Mouse (Mus musculus) embryo, embryonic 11 days (tissue): Measurements from ENCODE around the gene Lyrm7.
A peak's percentile ranks its signal among the peaks of the same experiment; 100 is the strongest.

Source experiments
- DNase-seq: peaks from one replicate; pipeline ENCODE4 v3.0.0-alpha.2; 2015

Lyrm7 gene

DNA sequence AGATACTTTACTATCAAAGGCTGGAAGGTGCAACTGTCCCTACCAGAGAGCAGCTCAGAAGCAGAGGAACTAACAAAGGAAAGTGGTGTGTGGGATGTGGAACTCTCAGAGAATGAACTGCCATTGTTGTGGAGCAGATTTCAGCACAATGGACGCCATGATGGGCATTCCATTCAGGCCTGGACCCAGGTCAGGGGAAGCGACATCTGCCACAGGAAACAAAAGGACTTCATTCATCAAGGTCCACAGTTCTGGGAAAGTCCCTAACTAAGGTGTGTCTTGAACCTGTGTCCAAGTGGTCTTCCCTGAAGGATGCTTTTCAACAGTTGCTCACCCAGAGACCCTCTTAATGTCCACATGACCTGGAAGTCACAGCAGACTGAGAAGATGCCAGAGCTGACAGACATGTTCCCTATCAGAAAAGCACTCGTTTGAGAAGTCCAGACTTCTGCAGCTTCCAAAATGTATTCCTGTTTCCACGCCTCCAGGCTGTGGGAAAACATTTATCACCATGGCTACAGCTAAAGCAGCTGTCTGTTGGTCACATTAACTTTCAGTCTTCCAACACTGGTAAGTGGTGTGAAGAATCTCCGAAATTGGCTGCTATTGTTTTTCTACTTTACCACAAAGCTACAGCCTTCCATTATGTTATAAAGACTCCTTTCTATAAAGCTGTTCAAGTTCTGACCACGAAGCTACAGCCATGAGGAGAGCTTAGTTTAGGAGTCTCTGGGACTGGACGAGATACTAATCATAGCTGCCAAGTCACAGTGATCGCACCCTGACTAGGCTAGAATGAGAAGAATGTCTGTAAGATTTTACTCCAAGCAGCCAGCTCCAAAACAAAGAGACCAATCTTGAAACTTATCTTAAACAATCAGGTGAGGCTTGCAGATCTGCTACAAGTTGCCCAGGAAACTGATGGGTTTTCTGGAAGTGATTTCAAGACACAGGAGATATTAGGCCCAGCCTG is 15.0 kb downstream of the Lyrm7 start:
- DNase-seq: peak; percentile 44

DNA sequence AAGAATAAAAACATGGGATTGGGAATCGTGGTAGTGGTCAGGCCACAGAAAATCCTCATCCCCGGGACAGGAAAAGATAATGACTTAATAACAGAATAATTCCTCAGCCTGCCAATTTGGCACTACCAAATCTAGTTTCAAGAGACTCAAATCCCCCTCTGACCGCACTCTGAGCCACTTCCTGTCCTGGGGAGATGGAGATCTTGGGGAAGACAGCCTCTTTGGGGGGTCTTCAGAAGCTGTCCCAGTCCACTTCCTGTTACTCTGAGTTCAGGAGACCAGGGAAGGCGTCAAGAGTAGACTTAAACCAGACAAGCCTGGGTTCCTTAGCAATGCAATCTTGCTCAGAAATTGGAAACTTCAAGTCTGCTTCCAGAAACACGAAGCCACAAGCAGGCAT is 15.8 kb downstream of the Lyrm7 start:
- DNase-seq: no peak

DNA sequence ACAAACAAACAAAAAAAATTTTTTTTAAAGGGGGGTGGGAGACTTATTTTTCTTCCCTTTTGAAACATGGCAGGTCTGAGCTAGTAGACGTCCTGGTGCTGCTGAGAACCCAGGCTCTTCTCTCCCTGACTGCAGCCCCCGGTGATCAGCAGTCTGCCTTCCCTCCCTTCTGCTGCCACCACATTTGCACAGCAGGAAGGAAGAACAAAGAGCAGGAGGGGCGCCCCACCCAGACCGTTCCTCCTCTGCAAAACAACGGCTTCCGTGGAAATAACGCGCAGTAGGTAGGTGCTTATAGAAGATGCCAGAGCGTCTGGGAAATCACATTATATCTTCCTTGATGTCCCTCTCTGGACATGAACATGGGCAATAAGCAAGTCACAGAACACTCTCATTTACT is 16.3 kb downstream of the Lyrm7 start:
- DNase-seq: no peak

DNA sequence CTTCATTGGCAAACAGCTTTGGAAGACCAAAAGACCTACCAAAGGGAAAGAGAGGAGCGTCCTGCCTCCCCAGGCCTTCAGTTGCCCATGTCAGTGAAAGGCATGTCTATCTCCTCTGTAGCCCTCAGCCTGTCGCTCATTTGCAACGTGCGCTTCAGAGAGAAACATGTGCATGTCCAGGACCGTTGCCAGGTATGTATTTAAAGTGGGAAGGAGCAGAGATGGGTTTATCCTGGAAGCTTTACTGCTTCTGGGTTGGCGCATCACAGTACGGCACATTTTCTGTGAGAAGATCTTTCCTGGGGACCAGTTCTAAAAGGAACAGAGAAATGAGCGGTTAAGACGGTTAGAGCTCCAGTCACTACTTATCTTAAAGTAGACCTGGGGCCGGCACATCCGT is 19.8 kb downstream of the Lyrm7 start:
- DNase-seq: no peak

DNA sequence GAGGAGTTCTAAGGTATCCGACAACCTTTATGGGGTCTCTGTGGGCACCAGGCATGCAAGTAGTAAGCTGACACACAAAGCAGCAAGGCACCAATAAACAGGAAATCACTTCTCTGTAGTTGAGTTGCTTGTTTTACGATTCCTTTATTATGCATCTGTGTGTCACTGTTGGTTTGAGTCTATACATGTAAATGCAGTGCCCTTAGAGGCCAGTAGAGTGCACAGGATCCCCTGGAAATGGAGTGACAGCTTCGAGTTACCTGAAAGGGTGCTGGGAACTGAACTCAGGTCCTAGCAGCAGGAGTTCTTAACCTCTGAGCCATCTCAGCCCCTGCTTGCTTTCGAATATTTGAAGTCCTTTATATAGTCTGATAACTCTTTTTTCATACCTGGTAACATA is 21.0 kb downstream of the Lyrm7 start:
- no peak for DNase-seq

DNA sequence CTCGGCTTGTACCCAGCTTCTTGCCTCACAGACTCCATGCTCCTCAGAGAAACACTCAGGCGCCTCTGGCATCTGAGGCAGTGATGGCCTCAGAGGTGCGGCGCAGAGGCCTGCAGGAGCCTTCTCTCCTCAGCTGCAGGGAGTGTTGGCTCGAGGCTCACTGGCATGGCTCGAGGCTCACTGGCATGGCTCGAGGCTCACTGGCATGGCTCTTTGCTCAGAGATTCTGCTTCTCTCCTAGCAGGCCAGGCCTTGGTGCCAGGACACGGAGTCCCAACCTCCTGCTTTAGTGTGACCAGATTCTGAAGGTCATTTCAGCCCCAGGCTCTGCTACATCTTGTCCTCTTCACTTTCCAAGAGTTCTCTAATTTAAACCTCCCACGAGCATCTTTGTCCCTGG is 24.6 kb downstream of the Lyrm7 start:
- no peak for DNase-seq

DNA sequence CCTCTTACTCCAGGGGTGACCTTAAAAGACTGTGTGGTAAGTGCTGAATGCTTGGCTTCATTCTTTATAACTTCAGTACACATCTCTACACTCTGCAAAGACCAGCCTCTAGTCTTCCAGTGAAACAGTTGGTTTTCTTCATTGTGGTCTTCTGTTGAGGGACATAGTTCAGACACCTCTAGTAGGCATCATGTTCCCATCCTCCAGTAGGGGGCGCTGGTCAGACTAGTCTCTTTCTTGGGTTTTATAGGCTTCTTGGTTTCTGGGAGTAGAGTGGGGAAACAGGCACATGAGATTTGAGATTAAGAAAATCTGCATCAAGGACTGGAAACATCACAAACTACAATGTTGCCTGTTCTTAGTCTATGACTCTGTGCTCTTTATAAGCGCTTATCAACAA is 26.1 kb downstream of the Lyrm7 start:
- DNase-seq: no peak

DNA sequence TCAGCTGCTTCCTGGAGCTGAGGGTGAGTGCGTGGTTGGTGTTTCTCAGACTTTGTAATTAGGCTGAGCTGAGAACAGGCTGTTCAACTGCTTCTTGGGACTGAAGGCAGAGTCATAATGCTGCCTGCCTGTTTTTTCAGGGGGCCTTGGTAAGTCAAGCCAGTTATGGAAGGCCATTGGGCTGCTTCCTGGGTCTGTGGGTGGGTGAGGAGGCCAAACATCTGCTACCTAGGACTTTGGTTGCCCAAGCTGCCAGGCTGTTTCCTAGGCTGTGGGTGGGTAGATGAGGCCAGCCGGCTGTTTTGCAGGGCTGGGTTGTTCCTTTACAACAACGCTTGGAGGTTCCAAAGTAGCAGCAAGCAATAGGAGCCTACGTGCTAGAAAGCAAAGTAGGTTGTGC is 26.9 kb downstream of the Lyrm7 start:
- DNase-seq: no peak

DNA sequence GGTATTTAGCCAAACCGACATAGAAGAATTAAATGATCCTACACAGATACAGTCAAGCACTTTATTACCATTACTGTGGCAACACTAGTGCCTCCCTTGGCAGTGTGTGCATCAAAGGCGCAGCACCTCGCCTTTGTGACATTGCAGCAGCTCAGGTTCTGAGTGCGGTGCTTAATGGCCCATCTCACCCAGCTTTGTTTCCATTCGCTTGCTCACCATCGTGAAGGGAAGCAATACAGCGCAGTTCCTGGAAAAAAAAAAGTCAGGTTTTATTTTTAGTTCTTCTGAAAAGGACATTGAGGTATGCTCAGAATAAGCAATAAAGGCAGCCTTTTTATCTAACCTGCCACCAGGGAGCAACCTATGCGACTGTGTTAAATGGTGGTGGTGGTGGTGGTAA is 33.9 kb downstream of the Lyrm7 start:
- no peak for DNase-seq

DNA sequence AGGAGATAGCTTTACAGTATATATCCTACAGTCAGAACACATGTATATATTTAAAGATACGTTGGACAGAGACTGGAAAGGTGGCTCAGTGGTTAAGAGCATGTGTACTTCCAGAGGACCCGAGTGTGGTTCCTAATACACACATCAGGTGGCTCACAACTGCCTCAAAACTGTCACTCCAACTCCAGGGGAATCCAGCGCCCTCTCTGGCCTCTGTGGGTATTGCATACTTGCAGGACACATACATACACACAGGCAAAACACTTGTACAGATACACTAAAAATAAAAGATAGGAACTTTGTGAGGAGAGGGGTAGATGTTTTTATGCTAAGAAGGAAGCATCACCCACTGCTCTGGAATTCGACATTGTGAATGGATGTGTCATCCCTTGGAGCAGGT is 34.9 kb downstream of the Lyrm7 start:
- DNase-seq: no peak

DNA sequence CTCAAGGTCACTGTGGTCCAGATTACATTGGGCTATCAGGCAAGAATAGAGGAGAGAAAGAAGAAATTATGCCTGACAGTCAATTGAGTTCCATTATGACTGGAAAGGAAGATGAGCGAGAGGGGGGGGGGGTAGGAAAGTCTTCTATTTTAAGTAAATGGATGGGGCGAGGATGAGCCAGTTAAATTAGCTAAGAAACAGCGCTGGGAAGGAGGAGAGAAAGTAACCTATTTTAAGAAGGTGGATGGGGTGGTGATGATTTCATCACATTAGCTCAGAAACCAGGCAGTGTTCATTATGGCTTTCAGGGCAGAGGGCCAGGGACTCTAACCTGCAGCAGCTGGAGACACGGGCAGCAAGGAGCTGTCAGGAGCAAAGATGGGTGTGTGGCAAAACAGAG is 37.2 kb downstream of the Lyrm7 start:
- no peak for DNase-seq

DNA sequence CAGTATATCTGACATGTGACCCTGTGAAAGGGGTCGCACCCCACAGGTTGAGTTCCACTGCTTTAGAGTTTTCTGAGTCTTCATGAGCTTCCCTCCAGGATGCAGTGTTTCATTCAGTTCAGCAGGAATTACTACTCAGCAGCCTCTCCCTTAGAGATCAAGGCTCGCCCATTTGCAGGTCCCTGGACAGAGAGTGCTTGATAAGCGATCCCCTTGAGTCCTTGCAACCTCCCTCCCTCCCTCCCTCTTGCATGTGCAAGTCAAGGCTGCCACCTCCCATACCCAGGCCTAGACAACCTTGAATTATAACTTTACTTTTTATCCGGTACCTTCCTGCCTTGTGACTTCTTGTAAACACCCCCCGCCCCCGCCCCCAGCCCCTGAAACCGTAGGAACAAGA is 41.2 kb downstream of the Lyrm7 start:
- no peak for DNase-seq

DNA sequence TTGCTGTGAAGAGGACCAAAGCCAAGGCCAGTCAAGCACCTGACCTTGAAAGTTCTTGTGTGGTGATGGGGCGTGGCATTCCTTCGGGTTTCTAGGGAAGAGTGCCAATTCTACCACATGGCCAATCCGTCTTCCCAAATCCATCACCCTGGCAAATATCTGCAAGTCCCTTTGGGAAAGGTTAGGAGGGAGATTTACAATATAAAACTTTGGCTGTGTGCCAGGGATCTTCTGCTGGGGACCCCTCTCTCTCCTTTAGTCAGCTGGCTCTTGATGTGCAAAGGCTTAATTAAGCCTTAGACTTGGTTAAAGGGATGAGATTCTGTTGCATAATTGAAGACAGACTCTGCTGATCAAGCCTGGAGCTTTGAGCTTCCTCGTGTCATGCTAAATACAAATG is 43.3 kb downstream of the Lyrm7 start:
- DNase-seq: no peak

DNA sequence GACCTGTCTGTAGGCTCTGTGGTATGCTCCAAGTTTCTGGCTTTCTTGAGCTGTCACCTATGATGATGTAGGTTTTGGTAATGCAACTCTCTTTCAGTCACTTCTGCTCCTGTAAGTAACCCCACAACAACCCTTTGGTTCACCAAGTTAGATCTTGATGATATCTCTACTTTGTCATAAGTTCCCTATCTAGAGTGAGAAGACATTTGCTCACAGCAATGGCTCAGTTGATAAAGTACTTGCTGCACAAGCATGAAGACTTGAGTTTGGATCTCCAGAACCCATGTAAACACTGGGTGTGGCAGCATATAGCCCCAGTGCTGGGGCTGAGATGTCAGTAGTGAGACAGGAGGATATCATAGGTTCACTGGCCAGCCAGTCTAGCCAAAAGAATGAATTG is 45.1 kb downstream of the Lyrm7 start:
- DNase-seq: no peak

DNA sequence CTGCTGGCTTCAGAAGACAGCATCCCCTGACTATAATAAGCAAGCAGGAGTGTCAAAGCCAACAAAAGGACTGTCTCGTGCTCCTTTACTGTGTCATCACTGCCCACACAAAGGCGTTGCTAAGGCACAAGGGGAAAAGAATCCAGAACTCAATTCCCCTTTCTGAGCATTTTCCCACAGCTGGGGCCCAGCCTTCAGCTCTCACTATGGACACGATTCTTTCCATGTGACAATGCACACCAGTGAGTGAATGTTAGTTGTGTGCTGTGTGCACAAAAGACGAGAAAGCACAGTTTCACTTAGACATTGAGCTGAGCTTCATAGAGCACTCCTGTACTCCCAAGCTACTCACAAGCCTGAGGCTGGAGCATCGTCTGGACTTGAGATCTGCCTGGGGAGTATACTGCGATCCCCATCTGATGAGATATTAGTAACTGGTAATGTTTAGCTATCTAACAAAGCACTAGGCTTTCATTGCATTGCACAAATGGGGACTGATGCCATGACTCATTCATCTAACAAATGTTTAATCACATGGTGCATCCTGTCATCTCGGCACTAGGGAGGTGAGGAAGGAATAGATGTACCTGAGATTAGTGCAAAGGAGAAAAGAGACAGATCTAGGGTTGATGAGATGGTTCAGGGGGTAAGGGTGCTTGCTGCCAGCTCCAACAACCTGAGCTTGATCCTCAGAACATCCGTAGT is 47.8 kb downstream of the Lyrm7 start:
- peak; percentile 79 for DNase-seq

DNA sequence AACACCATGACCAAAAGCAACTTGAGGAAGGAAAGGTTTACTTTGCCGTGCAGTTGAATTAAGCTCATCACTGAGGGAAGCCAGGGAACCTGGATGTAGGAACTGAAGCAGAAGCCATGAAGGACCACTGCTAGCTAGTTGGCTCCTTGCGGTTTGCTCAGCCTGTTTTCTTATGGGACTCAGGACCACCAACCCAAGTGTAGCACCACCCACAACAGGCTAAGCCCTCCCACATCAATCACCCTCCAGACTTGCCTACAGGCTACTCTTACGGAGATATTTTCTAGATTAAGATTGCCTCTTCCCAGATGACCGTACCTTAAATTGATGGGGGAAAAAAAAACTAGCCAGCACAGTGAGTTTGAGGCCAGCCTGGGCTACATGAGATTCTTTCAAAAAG is 48.4 kb downstream of the Lyrm7 start:
- peak; percentile 35 for DNase-seq

DNA sequence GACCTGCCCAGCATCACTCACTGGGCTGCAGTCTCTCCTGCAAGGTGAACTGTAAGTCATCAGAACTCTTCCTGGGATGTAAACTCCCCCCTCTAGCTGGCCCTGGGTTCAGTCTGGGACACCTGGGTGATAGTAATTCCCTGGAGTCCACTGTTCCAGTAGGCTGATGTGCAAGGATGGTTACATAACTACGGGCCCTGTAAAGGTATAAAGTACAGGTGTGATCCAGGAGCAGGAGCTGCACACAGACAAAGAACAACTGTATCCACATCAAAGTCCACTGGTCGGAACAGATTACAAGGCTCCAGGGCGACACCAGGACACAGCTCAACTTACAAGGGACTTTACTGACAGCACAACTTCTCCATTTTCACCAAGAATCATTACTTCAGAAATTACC is 49.7 kb downstream of the Lyrm7 start:
- DNase-seq: no peak

DNA sequence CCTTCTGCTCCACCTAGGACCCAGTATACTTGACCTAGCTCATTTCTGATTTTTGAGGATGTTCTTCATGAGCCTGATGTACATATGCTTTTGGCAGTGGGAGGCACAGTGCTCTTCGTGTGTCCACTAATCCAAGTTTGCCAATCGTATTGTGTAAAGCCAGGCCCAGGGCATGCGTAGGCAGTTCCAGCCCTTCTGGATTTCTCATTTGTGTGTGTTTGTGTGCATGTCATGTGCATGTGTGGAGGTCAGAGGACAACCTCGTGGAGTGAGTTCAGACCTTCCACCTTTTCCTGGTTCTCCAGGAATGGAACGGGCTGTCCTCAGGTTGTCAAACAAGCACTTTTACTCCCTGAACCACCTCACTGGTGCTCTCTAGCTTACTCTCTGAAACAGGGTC is 51.1 kb downstream of the Lyrm7 start:
- no peak for DNase-seq

DNA sequence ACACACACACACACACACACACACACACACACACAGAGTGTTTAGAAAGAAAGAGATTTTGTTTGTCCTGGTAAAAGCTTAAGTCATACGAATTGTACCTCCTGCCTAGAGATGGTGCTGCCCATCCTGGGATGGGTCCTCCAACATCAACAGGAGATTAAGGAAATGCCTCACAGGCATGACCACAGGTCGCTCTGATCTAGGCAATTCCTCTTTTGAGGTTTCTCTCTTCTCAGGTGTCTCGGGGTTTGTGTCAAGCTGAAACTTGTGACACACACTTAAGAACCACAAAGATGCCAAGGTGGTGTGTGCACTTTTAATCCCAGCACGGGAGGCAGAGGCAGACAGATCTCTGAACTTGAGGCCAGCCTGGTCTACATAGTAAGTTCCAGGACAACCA is 52.5 kb downstream of the Lyrm7 start:
- no peak for DNase-seq

DNA sequence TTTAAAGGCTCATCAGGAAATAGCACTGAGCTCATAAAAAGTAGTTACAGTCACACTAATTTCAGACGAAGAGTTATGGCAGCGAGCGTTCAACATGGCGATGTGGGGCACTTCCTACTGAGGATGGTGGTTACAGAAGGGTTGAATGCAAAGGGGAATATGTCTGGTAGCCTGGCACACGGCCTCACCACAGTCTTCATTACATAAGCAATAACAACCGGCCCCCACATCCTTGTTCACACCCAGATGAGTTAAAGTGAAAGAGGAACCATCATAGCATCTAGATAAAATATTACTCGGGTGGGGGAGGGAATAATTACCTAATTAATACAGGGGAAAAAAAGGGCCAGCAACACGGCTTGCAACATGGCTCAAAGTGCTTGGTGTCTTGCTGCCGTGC is 53.0 kb downstream of the Lyrm7 start:
- DNase-seq: no peak

DNA sequence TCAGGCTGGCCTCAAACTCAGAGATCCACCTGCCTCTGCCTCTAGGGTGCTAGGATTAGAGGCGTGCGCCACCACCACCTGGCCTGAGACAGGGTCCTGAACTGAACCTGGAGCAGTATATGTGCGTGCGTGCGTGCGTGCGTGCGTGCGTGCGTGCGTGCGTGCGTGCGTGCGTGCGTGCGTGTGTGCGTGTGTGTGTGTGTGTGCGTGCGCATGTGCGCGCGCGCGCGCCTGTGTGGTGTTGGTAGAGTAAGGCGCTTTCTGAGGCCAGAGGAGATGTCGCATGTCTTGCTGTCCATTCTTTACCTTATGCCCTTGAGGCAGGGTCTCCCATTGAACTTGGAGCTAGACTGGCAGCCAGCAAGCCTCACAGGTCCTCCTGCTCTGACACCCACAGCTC is 53.8 kb downstream of the Lyrm7 start:
- no peak for DNase-seq

DNA sequence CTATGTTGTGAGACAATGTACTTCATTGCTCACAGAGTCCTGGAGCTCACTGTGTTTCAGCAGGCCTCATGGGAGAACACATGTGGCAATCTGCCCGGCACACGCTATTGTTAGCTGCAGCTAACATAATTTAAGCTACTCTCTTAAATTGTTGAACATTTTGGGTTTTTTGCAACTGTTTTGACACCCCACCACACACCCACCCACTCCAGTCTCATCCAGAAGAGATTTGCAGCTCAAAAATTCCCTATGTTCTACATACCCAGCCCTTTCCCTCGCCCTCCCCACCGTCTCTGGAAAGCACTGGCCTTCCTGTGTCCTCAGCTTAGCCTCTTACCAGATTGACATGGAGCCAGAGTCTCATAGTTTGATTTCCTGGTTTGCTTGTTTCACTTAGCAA is 55.5 kb downstream of the Lyrm7 start:
- DNase-seq: no peak

DNA sequence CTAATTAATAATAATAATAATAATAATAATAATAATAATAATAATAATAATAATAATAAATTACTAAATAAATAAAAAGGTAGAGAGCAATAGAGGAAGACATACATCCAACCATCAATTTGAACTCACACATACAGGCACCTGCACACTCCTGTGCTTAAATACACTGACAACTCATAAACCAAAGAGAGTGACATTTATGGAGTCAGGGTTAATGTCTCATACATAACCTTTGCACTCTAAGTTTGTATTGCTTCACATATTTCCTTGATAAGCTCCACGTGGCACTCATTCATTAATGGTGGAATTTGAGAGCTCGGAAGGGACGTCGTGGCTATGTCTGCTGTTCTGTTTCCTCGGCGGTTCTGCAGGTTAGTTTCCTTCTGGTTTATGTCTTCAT is 58.1 kb downstream of the Lyrm7 start:
- no peak for DNase-seq

DNA sequence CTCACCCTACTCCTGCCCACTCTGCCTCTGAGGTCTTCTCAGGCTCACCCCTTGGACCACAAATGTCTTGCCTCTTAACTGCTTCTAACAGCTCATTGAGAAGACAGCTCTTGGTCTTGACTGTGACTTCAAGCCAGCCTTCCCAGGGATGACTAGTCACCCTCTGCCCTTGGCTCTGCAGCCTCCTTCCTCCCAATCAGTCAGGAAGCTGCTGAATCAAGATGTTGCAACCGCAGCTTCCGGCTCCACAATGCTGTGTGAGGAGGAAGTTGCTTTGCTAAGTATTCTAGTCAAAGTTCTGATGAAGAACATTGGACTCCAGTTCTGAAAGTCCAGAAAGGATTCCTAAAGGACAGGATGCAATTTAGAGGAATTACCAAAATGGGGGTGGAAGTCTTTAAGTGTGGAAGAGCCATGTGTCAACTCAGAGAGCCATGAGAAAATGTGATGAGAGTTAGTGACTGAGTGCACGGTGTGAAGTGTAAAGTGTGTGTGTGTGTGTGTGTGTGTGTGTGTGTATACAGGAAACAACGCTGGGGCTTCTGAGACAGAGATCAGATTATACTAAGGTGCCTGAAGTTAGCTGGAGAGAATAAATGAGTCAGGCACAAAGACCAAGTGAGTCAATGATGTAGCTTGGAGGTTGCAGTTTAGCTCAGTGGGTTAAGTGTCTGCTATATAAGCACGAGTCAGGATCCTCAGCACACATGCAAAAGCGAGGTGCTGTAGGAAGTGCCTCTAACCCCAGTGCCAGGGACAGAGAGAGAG is 58.7 kb downstream of the Lyrm7 start:
- DNase-seq: no peak
